Mouse (Mus musculus): ENCODE measurements around the gene Neurl2. TPM values are rescaled to one million over a fixed set of nuclear protein-coding genes. Genes with fewer than 3 reads are reported as not detected.
"Not testable (repeated sequence)": the region's sequence is repeated elsewhere in the genome, so short reads cannot be mapped to it uniquely, and the experiment has no call there.

Neurl2 gene
- total and polyA plus RNA-seq, 2 experiments = 1.6 to 5.6 TPM

GRCm38 (mm10) chr2:164804533-164805331, 28.5 kb downstream of the Neurl2 start, which contains the start of the genes Acot8 and Zswim3:
Acot8 (minus strand) TSS chr2:164804882.
Zswim3 (plus strand) TSS chr2:164805098.
- peak; percentile 98 for DNase-seq (ENCODE audit: extremely low read depth, low read depth, low spot score)

GRCm38 (mm10) chr2:164803921-164804313, 29.3 kb downstream of the Neurl2 start:
- Histone ChIP-seq H3K36me3 (ENCODE audit: control insufficient read depth, insufficient read depth, low read length) (no peaks in the 10 kb centered on the region), H3K27ac (replicated peaks; ENCODE audit: insufficient read depth, low read depth, low read length) (peak overlapping the region; percentile 76), H3K79me2 (ENCODE audit: control insufficient read depth, insufficient read depth, low read length) (peaks cover 10% of the 10 kb centered on the region; the same call in 1 of the 2 replicates), H3K4me3 (ENCODE audit: insufficient read depth, low read depth, low read length) (peak overlapping the region; percentile 77), H3K27me3 (ENCODE audit: control insufficient read depth, insufficient read depth, low read length) (no peaks in the 10 kb centered on the region), H3K4me1 (ENCODE audit: control insufficient read depth, insufficient read depth, low read length) (peaks cover 9% of the 10 kb centered on the region), H3K9ac (ENCODE audit: low read depth, low read length) (peak overlapping the region; percentile 87; the same call in 1 of the 2 replicates)
- DNase-seq (ENCODE audit: extremely low read depth, low read depth, low spot score) = no peak
- TF ChIP-seq CTCF (IDR thresholded peaks at IDR 0.05; ENCODE audit: low read depth, low read length) (no peak), POLR2A (IDR thresholded peaks at IDR 0.05; ENCODE audit: extremely low read depth, insufficient read depth, low read length) (no peak)
- 23% methylated on average over 1 of the region's 1 CpGs for WGBS

More at GRCm38 (mm10) chr2:164804533-164805331, 28.5 kb downstream of the Neurl2 start, which contains the start of the genes Acot8 and Zswim3:
- WGBS = under 1% methylated on average over 47 of the region's 47 CpGs
- TF ChIP-seq CTCF (IDR thresholded peaks at IDR 0.05; ENCODE audit: low read depth, low read length) (no peak), POLR2A (IDR thresholded peaks at IDR 0.05; ENCODE audit: extremely low read depth, insufficient read depth, low read length) (peak; percentile 85)
- peak within 1 kb of the TSS; percentile 87 for H3K27ac ChIP-seq (replicated peaks; ENCODE audit: insufficient read depth, low read depth, low read length)
- H3K79me2 ChIP-seq (ENCODE audit: control insufficient read depth, insufficient read depth, low read length) = peaks cover 10% of the 10 kb centered on the region; the same call in 1 of the 2 replicates
- no peaks in the 10 kb centered on the region for H3K36me3 ChIP-seq (ENCODE audit: control insufficient read depth, insufficient read depth, low read length)
- H3K9ac ChIP-seq (ENCODE audit: low read depth, low read length) = peak within 1 kb of the TSS; percentile 87
- H3K27me3 ChIP-seq (ENCODE audit: control insufficient read depth, insufficient read depth, low read length) = no peaks in the 10 kb centered on the region
- peaks cover 9% of the 10 kb centered on the region for H3K4me1 ChIP-seq (ENCODE audit: control insufficient read depth, insufficient read depth, low read length)
- peak within 1 kb of the TSS; percentile 77 for H3K4me3 ChIP-seq (ENCODE audit: insufficient read depth, low read depth, low read length)

- Histone ChIP-seq H3K27me3 (ENCODE audit: control insufficient read depth, insufficient read depth, low read length) (no peaks in the 10 kb centered on the region), H3K4me1 (ENCODE audit: control insufficient read depth, insufficient read depth, low read length) (peaks cover 9% of the 10 kb centered on the region), H3K9ac (ENCODE audit: low read depth, low read length) (peak overlapping the region; percentile 42), H3K36me3 (ENCODE audit: control insufficient read depth, insufficient read depth, low read length) (no peaks in the 10 kb centered on the region), H3K4me3 (ENCODE audit: insufficient read depth, low read depth, low read length) (peak overlapping the region; percentile 77), H3K79me2 (ENCODE audit: control insufficient read depth, insufficient read depth, low read length) (peaks cover 10% of the 10 kb centered on the region; the same call in 1 of the 2 replicates), H3K27ac (replicated peaks; ENCODE audit: insufficient read depth, low read depth, low read length) (peak overlapping the region; percentile 76)
- DNase-seq (ENCODE audit: extremely low read depth, low read depth, low spot score) = peak; percentile 73
- no peak for TF ChIP-seq POLR2A (IDR thresholded peaks at IDR 0.05; ENCODE audit: extremely low read depth, insufficient read depth, low read length)
- TF ChIP-seq CTCF (IDR thresholded peaks at IDR 0.05; ENCODE audit: low read depth, low read length) = no peak
- WGBS = 28% methylated on average over 16 of the region's 16 CpGs
Measured at GRCm38 (mm10) chr2:164803201-164803920, 29.9 kb downstream of the Neurl2 start.

GRCm38 (mm10) chr2:164800252-164801004, 32.8 kb downstream of the Neurl2 start:
- H3K36me3 ChIP-seq (ENCODE audit: control insufficient read depth, insufficient read depth, low read length) = peaks cover 13% of the 10 kb centered on the region
- 82% methylated on average over 13 of the region's 13 CpGs for WGBS

GRCm38 (mm10) chr2:164798554-164798953, 34.7 kb downstream of the Neurl2 start:
- not testable (repeated sequence) for H3K4me3 ChIP-seq (ENCODE audit: insufficient read depth, low read depth, low read length); H3K9ac ChIP-seq (ENCODE audit: low read depth, low read length); H3K4me1 ChIP-seq (ENCODE audit: control insufficient read depth, insufficient read depth, low read length); H3K27ac ChIP-seq (replicated peaks; ENCODE audit: insufficient read depth, low read depth, low read length); H3K79me2 ChIP-seq (ENCODE audit: control insufficient read depth, insufficient read depth, low read length); H3K27me3 ChIP-seq (ENCODE audit: control insufficient read depth, insufficient read depth, low read length)
- peak; percentile 47 for DNase-seq (ENCODE audit: extremely low read depth, low read depth, low spot score)
- WGBS = 62% methylated on average over 6 of the region's 6 CpGs
- peaks cover 16% of the 10 kb centered on the region for H3K36me3 ChIP-seq (ENCODE audit: control insufficient read depth, insufficient read depth, low read length)

More at GRCm38 (mm10) chr2:164800252-164801004, 32.8 kb downstream of the Neurl2 start:
- Histone ChIP-seq H3K27ac (replicated peaks; ENCODE audit: insufficient read depth, low read depth, low read length) (no peak overlapping the region), H3K4me1 (ENCODE audit: control insufficient read depth, insufficient read depth, low read length) (peaks cover 9% of the 10 kb centered on the region), H3K27me3 (ENCODE audit: control insufficient read depth, insufficient read depth, low read length) (no peaks in the 10 kb centered on the region), H3K79me2 (ENCODE audit: control insufficient read depth, insufficient read depth, low read length) (peaks cover 10% of the 10 kb centered on the region; the same call in 1 of the 2 replicates), H3K9ac (ENCODE audit: low read depth, low read length) (no peak overlapping the region), H3K4me3 (ENCODE audit: insufficient read depth, low read depth, low read length) (no peak overlapping the region)
- DNase-seq (ENCODE audit: extremely low read depth, low read depth, low spot score) = no peak
- no peak for TF ChIP-seq CTCF (IDR thresholded peaks at IDR 0.05; ENCODE audit: low read depth, low read length)
- no peak for TF ChIP-seq POLR2A (IDR thresholded peaks at IDR 0.05; ENCODE audit: extremely low read depth, insufficient read depth, low read length)
